Mouse (Mus musculus) 416B (cell line): ENCODE results near the gene Serpina3a.
A peak's percentile ranks its signal among the peaks of the same experiment; 100 is the strongest.
"Not testable (repeated sequence)": the region's sequence is repeated elsewhere in the genome, so short reads cannot be mapped to it uniquely, and the experiment has no call there.

ENCODE experiments used
- DNase-seq: peaks from one replicate; pipeline ENCODE4 v3.0.0; 2011; ENCODE audit warnings: low read depth

The Serpina3a gene

DNA sequence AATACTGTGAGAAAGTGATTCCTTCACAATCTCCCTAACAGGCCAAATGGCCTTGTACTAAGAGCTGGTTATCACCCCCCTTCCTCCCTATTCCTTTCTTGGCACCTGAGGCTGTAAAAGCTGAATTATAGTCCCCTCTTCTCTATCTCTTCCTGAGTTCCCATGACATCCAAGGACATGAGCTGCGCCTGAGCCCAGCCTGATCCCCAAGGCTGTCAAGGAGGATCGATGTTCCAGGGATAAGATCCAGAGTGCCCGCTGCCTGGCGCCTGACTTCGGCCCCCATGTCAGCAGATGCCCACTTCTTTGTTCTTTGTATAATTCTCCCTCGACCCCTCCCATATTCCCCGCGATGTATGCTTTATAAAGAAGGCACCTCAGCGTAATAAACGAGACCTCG lies at the start of gene Serpina3a:
Gene Serpina3a, plus strand, starts transcription at position 392 of the 400 bp plus-strand sequence.
- not testable (repeated sequence) for DNase-seq

DNA sequence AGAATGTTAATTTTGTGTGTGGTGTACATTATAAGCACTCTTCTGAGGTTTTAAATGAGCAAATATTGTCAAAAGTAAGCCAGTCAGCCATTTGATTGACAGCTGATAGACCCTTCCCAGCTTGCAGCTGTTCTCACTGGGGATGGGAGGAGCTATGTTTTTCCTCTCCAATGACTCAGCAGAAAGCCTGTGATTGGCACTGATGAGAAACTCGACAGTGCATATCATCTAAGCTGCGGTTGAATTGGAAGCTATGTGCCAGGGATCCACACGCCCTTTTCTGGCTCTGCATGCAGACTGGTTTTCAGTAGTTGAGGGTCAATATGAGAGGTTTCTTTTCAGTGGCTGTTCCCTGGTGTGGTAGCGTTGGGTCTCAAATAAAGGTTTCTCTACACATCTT lies 48.0 kb upstream of the Serpina3a start:
- DNase-seq, result peak; percentile 25

DNA sequence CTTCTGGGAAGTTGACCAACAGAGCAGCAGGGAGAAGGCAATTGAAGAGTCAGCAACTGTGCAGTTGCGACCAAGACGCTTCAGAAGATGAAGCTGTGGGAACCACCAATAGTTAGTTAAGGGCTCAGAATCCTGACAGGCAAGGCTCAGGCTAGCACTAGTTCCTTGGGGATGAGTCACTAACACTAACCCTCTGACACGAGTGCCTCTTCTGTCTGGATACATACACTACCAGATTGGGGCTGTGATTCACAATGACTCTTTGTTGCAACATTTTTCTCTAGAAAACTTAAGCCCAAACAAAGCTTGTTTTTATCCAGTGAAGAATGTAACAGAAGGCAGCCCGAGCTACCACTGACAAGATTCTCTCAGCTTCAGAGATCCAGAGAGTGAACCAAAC lies 47.5 kb upstream of the Serpina3a start:
- no peak for DNase-seq

DNA sequence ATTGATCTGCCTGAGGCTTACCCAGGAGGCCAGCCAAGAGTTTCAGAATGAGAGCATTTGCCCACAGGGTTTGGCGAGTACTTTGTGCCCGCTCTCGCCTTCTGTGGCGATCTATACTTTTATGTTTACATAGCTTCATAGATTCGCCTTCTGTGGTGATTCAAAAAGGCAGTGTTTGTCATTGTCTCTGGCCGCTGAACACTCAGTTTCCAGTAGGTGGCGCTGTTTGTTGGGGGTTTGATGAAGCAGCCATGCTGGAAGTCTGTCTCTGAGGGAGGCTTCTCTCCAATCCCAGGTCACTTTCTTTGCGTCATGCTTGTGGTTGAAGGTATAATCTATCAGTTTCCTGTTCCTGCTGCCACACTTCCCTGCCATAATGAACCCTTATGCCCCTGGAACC lies 46.3 kb upstream of the Serpina3a start:
- peak; percentile 70 for DNase-seq

DNA sequence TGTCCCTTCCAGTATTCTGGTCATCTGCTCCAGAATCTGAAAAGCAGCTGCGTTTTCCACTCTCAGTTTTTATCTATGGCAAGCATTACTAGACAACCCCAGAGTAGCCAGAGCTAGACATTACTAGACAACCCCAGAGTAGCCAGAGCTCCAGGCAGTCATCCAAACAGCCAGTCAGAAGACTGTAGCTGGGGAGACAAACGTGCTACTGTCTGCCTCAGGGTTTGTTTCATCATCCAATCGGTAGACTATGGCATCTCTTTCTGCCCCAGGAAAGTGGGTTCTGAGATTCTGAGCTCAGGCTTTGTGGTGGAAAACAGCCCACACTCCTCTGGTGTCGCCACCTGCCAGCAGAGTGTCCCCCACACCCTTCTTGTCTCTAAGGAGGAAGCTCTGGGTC lies 45.0 kb upstream of the Serpina3a start:
- DNase-seq, result no peak

DNA sequence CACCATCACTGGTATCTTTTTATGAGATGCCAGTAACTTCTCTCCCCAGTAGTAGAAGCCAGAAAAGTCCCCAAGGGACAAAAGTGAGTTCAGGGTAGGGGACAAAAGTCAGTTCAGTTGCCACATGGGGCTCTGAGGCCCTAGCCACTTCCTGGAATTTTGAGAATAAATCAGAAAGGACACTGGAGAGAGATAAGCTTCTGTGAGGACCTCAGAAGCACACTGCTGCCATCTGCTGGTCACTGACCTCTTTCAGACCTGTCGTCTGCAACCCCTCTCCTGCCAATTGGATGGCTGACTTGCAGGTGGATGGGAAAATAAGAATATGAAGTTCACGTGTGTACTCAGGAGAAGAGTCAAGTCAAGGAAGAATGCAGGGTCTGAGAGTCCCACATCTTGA lies 42.9 kb upstream of the Serpina3a start:
- DNase-seq, result peak; percentile 70

DNA sequence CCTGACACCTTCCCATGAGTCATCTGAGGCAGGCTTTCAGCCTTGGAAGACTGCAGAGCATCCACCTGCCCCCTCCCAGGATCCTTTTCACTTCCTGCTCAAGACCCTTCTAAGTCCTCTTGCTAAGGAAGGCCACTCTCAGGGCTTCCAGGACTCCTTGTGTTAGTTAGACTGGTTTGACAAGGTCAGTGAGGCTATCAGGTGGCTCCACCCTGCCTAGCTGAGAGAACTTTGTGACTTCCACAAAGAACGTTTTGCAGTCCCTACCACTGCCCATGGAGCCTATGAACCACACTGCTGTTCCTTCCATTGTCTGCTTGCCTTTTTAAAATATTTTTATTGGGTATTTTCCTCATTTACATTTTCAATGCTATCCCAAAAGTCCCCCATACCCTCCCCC lies 40.8 kb upstream of the Serpina3a start:
- no peak for DNase-seq

DNA sequence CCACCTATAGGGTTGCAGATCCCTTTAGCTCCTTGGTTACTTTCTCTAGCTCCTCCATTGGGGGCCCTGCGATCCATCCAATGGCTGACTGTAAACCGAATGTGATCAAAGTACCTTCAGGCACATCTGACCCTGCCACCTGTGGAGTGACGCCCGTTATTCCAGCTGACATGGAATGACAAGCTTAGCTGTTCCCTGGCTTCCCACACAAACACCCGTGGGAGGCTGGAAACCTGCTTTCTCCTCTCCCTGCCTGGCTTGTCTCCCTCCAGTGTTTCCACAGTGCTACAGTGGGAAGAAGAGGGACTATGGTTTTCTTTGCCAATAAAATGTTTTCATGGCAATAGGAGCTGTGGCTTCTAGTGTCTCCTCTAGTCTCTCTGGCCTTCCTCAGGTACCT lies 40.2 kb upstream of the Serpina3a start:
- DNase-seq, result no peak

DNA sequence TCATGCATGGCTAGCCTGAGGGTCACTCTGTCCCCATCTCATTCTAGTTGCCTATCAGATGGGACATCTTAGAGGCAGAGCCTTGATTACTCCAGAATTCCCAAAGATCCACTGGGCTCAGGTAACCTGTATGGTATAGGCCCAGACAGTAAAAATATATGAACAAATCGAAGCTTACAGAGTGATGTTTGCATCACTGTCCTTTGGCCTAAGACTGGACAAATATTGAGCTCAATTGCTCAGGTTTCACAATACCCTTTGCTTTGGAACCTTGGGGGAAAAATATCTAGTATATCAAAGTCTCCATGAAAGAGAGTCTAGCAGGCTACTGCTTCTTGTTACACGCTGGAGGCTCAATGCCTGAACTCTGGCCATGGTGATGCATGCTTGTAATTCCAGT lies 22.4 kb upstream of the Serpina3a start:
- no peak for DNase-seq

DNA sequence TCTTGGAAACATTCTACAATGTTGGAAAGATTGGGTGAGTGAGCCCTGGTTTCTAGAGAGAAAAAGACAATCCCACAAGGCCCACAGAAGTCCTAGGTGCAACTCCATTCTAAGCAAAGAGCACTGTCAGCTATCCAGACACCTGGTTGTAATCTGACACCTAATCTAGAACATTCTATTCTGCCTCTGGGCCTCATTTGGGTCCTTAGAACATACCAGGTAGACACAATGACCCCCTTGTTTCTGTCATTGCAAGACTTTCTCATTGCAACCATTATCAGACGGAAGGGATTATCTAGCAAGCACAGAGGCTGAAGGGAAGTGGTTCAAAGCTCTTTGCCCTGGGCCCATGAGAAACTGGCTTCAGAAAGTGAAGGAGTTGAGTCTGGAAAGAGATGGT lies 21.2 kb upstream of the Serpina3a start:
- no peak for DNase-seq

DNA sequence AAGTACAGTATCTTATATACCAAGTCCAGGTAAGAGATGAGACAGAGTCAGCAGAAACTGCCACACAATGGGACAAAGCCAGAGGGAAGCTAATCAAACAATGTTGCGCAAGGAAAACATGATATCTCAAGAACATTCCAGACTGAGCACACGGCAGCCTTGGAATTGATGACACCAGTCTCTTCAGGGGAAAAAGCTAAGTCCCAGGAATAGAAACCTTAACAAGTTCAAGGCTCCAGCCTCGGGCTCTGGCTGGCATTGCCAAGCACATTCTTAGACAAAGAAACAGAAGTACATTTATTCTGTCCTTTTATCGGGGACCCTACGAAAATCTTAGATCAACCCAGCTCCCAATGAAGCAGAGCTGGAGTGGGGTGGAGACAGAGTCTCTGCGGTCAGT lies 11.8 kb upstream of the Serpina3a start, which contains the start of gene Serpina5:
Gene Serpina5, plus strand, starts transcription at position 346 of the 400 bp plus-strand sequence.
- DNase-seq, result no peak

DNA sequence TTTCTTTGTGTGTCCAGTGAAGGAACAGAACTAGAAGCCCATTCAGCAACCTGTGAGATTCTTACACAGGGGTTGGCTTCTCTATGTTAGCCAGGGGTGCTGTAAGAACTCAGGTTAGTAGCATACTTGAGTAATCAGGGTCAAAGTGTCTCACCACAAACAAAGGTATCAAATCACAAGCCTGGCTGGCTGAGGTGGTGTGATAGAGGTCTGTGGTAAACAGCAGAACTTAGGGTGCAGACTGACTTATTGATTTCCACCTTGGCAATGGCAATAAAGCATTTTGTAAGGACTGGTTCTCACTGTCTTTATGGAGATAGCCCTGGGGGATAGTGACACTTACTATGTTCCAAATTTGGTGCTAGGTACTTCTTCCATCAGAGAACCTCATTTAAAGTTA lies 6.7 kb upstream of the Serpina3a start:
- DNase-seq, result no peak

DNA sequence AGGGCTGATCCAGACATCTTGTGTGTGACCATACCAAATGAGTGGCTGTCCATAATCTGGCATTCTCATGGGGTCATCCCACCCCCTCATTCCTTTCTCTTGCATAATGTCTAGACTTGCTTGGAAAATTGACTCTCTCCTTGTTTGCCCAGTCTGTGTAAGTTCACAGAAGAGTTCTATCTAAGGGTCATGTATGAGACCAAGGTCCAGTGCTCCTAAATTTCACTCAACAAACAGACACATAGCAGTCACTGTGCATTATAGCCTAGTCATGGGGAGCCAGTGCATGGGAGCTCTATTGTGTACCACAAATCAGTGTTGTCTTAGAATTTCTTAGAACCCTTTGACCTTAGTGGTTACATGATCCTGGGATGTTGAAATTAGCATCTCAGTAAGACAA lies 5.6 kb upstream of the Serpina3a start:
- DNase-seq, result no peak

DNA sequence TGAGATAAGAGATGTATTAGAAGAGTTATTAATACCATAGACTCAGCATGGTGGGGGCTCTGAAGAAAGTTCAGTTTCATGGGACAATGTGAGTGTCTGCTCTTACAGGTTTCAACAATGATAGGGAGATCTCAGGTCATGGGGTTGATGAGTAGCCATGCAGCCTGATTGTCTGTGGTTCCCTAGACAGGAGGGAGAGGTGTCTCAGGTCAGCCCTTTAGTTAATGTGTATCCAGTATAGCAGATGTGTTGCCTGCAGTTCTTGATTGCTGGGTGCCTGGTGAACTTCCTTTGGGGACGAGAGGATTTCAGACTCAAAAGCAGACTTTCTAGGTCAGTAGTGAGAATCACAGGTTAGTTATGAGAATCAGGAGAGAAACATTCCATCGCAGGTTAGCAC lies 4.0 kb upstream of the Serpina3a start:
- no peak for DNase-seq

DNA sequence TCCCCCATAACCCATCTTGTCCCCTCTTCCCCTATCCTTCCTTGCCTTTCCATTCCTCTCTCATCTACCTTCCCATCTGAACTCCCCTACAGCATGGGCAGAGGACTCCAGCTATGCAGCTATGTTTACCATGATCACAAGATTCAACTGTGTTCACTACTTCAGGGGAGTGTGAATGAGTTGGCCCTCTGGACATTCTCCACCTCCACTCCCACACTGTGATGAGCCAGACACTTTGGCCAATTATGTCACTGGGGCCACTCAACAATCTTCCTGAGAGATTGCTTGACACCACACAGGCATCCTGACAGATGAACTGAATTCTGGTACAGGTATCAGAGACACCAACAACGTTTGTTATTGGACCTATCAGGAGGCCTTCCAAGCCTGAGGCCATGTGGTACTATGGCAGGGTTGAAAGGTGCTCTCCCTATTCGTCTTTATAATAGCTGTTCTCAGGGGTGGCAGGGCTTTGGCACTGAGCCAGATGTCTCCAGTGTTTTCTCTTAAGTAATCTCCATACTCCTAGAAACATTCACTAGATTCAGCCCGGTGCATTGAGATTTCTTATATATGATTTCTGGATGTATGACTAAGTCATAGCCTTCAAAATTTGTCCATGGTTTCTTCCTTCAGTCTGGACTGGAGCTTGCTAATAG lies 2.5 kb downstream of the Serpina3a start:
- no peak for DNase-seq

DNA sequence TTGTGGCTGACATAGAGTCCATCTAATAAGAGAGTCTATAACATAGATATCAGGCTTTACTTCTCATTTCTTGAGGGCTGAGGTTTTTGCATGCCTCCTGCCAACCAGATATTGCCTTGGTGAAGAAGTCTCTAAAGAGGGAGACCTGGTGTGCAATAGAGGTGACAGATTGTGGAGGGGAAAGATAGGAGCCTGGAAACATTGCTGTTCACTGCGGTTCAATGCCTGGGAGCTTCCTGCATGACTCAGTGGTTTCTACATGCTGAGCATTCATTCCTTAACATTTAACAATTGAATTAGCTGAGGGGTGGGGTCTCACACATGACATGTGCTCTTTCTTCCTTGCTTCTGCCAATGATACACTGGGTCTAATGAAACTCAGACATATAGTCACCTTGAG lies 10.6 kb downstream of the Serpina3a start:
- DNase-seq, result no peak

DNA sequence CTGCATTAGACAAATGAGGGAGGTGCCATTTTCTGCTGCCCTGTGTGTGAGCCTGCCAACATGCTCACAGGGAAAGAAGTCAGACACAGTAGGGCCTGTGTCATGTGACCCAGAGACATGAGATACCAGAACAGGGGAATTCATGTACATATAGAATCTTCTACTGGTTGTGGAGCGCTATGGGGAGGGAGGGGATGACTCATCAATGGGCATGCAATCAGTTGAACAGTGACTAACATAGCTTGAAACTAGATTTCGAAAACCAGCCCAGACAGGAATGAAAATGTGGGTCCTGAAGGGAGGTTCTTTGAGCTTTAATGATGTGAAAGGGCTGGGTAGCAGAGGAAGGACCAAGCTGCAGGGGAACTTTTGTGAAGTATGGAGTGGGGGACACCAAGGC lies 11.5 kb downstream of the Serpina3a start:
- DNase-seq, result peak; percentile 53

DNA sequence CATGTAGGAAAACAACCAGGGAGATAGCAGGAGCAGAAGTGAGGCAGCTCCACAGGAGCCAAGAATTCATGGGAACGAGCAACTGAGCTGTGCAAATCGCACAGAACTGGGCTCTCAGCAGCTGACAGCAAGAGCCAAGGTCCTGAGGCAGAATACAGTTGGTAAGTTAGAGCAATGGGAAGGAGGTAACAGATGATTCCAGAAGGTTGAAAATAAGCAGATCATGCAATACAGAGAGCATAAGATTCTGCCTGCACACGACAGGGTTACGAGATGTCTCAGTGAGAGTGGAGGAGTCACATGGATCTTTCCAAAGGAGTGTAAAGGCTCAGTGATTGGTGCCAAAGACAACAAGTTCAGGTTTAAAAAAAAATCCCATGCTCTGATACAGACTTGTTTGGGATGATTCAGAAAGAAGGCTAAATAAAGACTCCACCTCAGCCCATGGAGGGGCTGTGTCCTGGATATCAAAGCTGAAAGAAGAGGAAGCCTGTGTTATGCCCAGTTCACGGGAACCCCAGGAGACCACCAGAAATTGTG lies 12.6 kb downstream of the Serpina3a start:
- DNase-seq, result no peak

DNA sequence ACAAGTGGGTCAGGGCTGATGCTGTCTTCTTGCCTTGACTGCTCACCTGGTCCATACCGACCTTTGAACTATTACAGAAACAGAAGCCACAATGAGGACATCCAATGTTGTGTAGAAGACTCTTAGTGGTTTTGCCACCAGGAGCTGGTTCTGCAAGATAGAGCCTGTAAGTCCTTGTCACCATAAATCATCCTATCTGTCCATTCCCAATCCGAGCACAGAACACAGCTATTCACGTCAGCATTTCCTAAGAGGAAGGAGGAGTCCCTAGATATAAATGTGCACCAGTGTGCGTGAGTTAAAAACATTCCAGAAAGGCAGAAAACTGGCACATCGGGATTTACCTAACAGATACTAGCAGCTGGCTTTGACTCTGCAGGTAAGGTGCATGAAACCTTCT lies 15.2 kb downstream of the Serpina3a start, which contains the start of gene Serpina3b:
Gene Serpina3b, plus strand, starts transcription at position 301 of the 400 bp plus-strand sequence.
- DNase-seq, result no peak

DNA sequence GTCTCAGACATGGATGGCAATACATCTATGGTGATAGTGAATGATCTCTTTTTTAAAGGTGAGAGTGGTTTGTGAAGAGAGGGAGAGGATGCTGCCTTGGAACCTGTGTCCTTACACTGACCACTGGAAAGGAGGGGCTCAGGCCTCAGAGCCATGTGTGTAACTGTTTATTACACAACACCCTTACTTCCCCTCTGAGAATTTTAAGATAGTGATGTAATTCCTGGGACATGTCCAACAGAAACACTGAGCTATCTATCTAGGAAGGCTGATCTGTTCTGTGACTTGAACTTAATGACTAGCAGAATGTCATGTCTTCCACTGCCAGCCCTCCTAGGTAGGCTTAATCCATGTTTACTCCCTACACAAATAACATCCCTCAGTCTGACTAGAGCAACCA lies 18.5 kb downstream of the Serpina3a start:
- DNase-seq, result peak; percentile 49

DNA sequence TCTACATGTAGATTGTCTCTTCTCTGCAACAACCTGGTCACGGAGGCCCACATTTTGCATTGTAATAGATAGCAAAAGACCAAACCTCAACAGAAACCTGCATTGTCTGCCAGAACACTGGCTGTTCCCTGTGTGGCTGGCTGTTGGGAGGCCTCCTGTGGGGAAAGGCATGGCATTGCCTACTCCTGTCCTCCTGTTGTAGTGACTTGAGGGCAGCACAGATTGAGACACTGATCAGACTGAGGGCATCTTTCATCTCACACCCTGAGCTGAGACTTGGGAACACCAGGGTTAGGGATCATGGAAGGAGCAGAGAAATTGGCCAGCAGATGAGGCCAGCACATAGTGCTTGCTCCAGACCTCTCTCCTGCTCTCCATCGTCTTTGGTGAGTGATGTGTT lies 25.7 kb downstream of the Serpina3a start:
- DNase-seq, result no peak

DNA sequence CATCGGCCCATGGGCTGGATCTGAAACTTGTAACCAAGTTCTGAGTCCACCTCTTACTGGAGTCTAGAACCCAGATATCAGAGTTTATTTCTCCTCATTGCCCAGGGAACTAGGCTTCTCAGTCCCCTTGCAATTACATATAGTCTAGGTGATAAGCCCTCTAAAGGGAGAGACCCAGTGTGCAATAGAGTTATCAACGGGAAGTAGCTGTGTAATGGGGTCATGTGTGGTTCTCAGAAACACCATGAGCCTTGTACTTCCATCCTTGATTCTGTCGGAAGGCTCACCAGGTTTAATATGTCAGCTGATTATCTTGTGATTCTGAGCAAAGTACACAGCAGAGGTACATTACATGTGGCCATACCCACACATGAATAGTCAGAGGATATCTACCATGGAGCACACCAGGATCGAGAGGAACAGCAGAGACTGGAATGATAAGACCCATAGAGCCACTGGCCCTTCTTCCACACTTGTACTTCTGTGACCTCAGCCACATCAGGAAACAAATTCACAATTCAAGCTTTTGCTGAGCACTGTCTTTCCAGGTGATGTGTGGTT lies 28.1 kb downstream of the Serpina3a start:
- DNase-seq, result peak; percentile 8

DNA sequence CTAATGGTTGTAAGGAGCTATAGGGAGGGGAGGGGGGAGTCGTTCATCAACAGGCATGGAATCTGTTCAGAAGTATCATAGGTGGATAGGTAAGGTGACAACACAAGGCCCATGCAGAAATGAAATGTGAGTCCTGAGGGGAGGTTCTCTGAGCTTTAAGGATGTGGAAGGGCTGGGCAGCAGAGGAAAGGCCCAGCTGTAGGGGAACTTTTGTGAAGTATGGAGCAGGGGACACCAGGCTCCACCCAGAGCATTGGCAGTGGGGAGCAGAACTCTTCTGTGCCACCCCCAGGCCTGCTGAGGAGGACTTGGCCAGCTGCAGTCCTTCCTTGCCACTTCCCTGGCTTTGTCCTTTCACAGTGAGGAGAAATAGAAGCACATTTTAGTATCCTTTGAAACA lies 29.0 kb downstream of the Serpina3a start:
- DNase-seq, result no peak

DNA sequence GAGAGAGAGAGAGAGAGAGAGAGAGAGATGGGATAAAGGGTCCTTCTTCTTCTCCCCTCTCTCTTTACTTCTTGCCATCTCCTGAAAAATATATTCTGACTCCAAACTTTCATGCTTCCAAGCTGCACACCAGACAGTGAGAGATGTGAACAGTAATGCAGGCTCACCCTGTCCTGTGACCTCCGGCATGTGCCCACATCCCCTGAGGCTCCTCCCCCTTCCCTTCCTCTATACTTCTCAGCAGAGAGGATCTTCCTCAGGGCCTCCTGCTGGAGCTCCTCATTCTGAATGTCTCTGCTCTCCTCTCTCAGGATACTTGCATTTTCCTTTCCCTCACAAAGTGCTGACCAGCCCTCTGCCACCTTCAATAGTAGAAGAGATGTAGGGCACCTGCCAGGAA lies 29.9 kb downstream of the Serpina3a start:
- no peak for DNase-seq
